Mouse (Mus musculus) kidney, embryonic 14.5 days (tissue): ENCODE data around the gene Snx3. TPM values are rescaled to one million over a fixed set of nuclear protein-coding genes. Genes with fewer than 3 reads are reported as not detected.

Source experiments
- ATAC-seq: fragments of 200-750 bp; cut with Nextera tagmentation; 2 replicates; pipeline ENCODE4 v1.8.0; 2017; ENCODE audit warnings: moderate number of reproducible peaks, mild to moderate bottlenecking, moderate TSS enrichment, moderate library complexity; ENCODE audit not compliant: low FRiP score, low TSS enrichment
- H3K27ac ChIP-seq: fragments of 300-500 bp; sonication (generic); 2 replicates; pipeline ENCODE4 v1.5.1; 2014; ENCODE audit warnings: low read depth, mild to moderate bottlenecking, low read length, moderate library complexity, mixed read lengths
- H3K27me3 ChIP-seq: fragments of 300-500 bp; sonication (generic); 2 replicates; pipeline ENCODE4 v1.6.1; 2014; ENCODE audit warnings: mild to moderate bottlenecking, low read length; ENCODE audit not compliant: control insufficient read depth, insufficient read depth
- H3K36me3 ChIP-seq: fragments of 300-500 bp; sonication (generic); 2 replicates; pipeline ENCODE4 v1.6.1; 2014; ENCODE audit warnings: low read length, mixed read lengths; ENCODE audit not compliant: control insufficient read depth, insufficient read depth
- H3K4me1 ChIP-seq: fragments of 300-500 bp; sonication (generic); 2 replicates; pipeline ENCODE4 v1.6.1; 2014; ENCODE audit warnings: low read length, mixed read lengths; ENCODE audit not compliant: control insufficient read depth, insufficient read depth
- H3K4me2 ChIP-seq: fragments of 300-500 bp; sonication (generic); replicated peaks from 2 replicates; pipeline ENCODE4 v1.6.1; 2014; ENCODE audit warnings: low read depth, mild to moderate bottlenecking, low read length
- H3K4me3 ChIP-seq: fragments of 300-500 bp; sonication (generic); 2 replicates; pipeline ENCODE4 v1.5.1; 2014; ENCODE audit warnings: mild to moderate bottlenecking, low read length
- H3K9ac ChIP-seq: fragments of 300-500 bp; sonication (generic); 2 replicates; pipeline ENCODE4 v1.6.1; 2014; ENCODE audit warnings: low read depth, mild to moderate bottlenecking, low read length, moderate library complexity
- H3K9me3 ChIP-seq: fragments of 300-500 bp; sonication (generic); 2 replicates; pipeline ENCODE4 v1.6.1; 2016; ENCODE audit warnings: low read length; ENCODE audit not compliant: control insufficient read depth
- WGBS: fragments of 180-500 bp; shearing (Covaris S2); extraction: QIAGEN DNeasy Blood & Tissue Kit; methylation state at CpG from one replicate; pipeline ENCODE4 v1.1.7; 2014; 5-methylcytosine and 5-hydroxymethylcytosine counted together
- polyA plus RNA-seq: library from polyadenylated mRNA; unstranded; fragments of >200 nt; fragmentation: Nextera tagmentation; extraction: Ambion mirVana; gene quantifications from 2 replicates; pipeline ENCODE4 v1.2.1, GENCODE M21; 2014

Snx3 gene
- polyA plus RNA-seq, 1 experiment from 2014 or later = 302 TPM

- 88% methylated on average over 8 of the region's 8 CpGs for WGBS
- Histone ChIP-seq H3K36me3 (no peaks in the 10 kb centered on the region), H3K4me2 (no peak overlapping the region), H3K9me3 (no peaks in the 10 kb centered on the region), H3K4me3 (no peak overlapping the region), H3K27ac (peak overlapping the region; percentile 95; the same call in 1 of the 2 replicates), H3K27me3 (no peaks in the 10 kb centered on the region), H3K4me1 (0 out of 2 replicates have a peak, but pooled peaks cover 5% of the 10 kb centered on the region), H3K9ac (no peak overlapping the region)
- ATAC-seq = no peak
Measured at GRCm38 (mm10) chr10:42500611-42501010, 1.2 kb upstream of the Snx3 start.

GRCm38 (mm10) chr10:42501161-42501560, 669 bp upstream of the Snx3 start:
- no peak for ATAC-seq

GRCm38 (mm10) chr10:42502349-42503111, 700 bp downstream of the Snx3 start:
- WGBS = under 1% methylated on average over 55 of the region's 55 CpGs
- Histone ChIP-seq H3K27me3 (no peaks in the 10 kb centered on the region), H3K27ac (peak overlapping the region; percentile 95), H3K9me3 (no peaks in the 10 kb centered on the region), H3K4me2 (peak overlapping the region; percentile 72), H3K9ac (peak overlapping the region; percentile 89), H3K4me1 (0 out of 2 replicates have a peak, but pooled peaks cover 5% of the 10 kb centered on the region), H3K36me3 (no peaks in the 10 kb centered on the region), H3K4me3 (peak overlapping the region; percentile 86)
- ATAC-seq = peak; percentile 55

More at GRCm38 (mm10) chr10:42501161-42501560, 669 bp upstream of the Snx3 start:
- Histone ChIP-seq H3K4me3 (peak overlapping the region; percentile 86; the same call in 1 of the 2 replicates), H3K27me3 (no peaks in the 10 kb centered on the region), H3K4me1 (0 out of 2 replicates have a peak, but pooled peaks cover 5% of the 10 kb centered on the region), H3K4me2 (peak overlapping the region; percentile 28), H3K9me3 (no peaks in the 10 kb centered on the region), H3K9ac (no peak overlapping the region), H3K27ac (peak overlapping the region; percentile 95), H3K36me3 (no peaks in the 10 kb centered on the region)
- 80% methylated on average over 5 of the region's 5 CpGs for WGBS

GRCm38 (mm10) chr10:42504096-42504710, 2.4 kb downstream of the Snx3 start:
- 85% methylated on average over 10 of the region's 10 CpGs for WGBS
- H3K4me2 ChIP-seq = no peak overlapping the region

GRCm38 (mm10) chr10:42510141-42510540, 8.3 kb downstream of the Snx3 start:
- 86% methylated on average over 6 of the region's 6 CpGs for WGBS
- Histone ChIP-seq H3K36me3 (peaks cover 10% of the 10 kb centered on the region; the same call in 1 of the 2 replicates), H3K9me3 (no peaks in the 10 kb centered on the region), H3K9ac (no peak overlapping the region), H3K27ac (no peak overlapping the region), H3K4me3 (no peak overlapping the region), H3K27me3 (no peaks in the 10 kb centered on the region), H3K4me1 (0 out of 2 replicates have a peak, but pooled peaks cover 4% of the 10 kb centered on the region), H3K4me2 (no peak overlapping the region)
- ATAC-seq = no peak

More at GRCm38 (mm10) chr10:42504096-42504710, 2.4 kb downstream of the Snx3 start:
- H3K27ac ChIP-seq = no peak overlapping the region
- H3K27me3 ChIP-seq = no peaks in the 10 kb centered on the region
- no peaks in the 10 kb centered on the region for H3K9me3 ChIP-seq
- peaks cover 7% of the 10 kb centered on the region; the same call in 1 of the 2 replicates for H3K36me3 ChIP-seq
- no peak overlapping the region for H3K4me3 ChIP-seq
- no peak overlapping the region for H3K9ac ChIP-seq
- 0 out of 2 replicates have a peak, but pooled peaks cover 5% of the 10 kb centered on the region for H3K4me1 ChIP-seq
- ATAC-seq = no peak

- no peak overlapping the region for H3K27ac ChIP-seq
- H3K9me3 ChIP-seq = no peaks in the 10 kb centered on the region
- no peak overlapping the region for H3K4me3 ChIP-seq
- H3K9ac ChIP-seq = no peak overlapping the region
- no peaks in the 10 kb centered on the region for H3K27me3 ChIP-seq
- H3K4me2 ChIP-seq = no peak overlapping the region
- 92% methylated on average over 6 of the region's 6 CpGs for WGBS
- H3K36me3 ChIP-seq = peaks cover 10% of the 10 kb centered on the region; the same call in 1 of the 2 replicates
- ATAC-seq = no peak
- no peaks in the 10 kb centered on the region for H3K4me1 ChIP-seq
Measured at GRCm38 (mm10) chr10:42511184-42512135, 9.6 kb downstream of the Snx3 start.

GRCm38 (mm10) chr10:42514125-42514524, 12.3 kb downstream of the Snx3 start:
- H3K9ac ChIP-seq = no peak overlapping the region
- H3K27me3 ChIP-seq = no peaks in the 10 kb centered on the region
- H3K4me3 ChIP-seq = no peak overlapping the region
- peaks cover 3% of the 10 kb centered on the region; the same call in 1 of the 2 replicates for H3K36me3 ChIP-seq
- no peak overlapping the region for H3K27ac ChIP-seq
- ATAC-seq = no peak
- H3K4me1 ChIP-seq = no peaks in the 10 kb centered on the region
- no peak overlapping the region for H3K4me2 ChIP-seq
- H3K9me3 ChIP-seq = no peaks in the 10 kb centered on the region

- no peak for ATAC-seq
- no peaks in the 10 kb centered on the region for H3K4me1 ChIP-seq
Measured at GRCm38 (mm10) chr10:42518363-42518762, 16.5 kb downstream of the Snx3 start.

More at GRCm38 (mm10) chr10:42518363-42518762, 16.5 kb downstream of the Snx3 start:
- Histone ChIP-seq H3K36me3 (no peaks in the 10 kb centered on the region; the same call in 1 of the 2 replicates), H3K27ac (no peak overlapping the region), H3K27me3 (no peaks in the 10 kb centered on the region), H3K4me2 (no peak overlapping the region), H3K9ac (no peak overlapping the region), H3K4me3 (no peak overlapping the region), H3K9me3 (no peaks in the 10 kb centered on the region)
- WGBS = 90% methylated on average over 8 of the region's 8 CpGs
